Mouse (Mus musculus) kidney, adult 2 months (tissue): Measurements from ENCODE around the gene Olfr1122.

ENCODE experiments used
- CTCF ChIP-seq: fragments of 200-500 bp; conservative IDR thresholded peaks from 2 replicates; pipeline ENCODE4 v1.5.1; 2011; ENCODE audit warnings: low read depth, mild to moderate bottlenecking, control low read depth, low read length, moderate library complexity, mixed read lengths; ENCODE audit not compliant: insufficient read depth, insufficient read length
- POLR2A ChIP-seq: fragments of 200-500 bp; IDR thresholded peaks from one replicate; pipeline ENCODE4 v1.6.1; 2011; ENCODE audit warnings: low read depth, low read length, control low read depth

- no peak for TF ChIP-seq POLR2A
- no peak for TF ChIP-seq CTCF
Observed at GRCm38 (mm10) chr2:87354515-87354914, 31.1 kb upstream of the Olfr1122 start, which contains the start of gene Olfr1120.
